17 mouse cellular contexts compared by ENCODE assay signal in genomic region chr9:64696404-64696803, GRCm38 (mm10). TPM values are rescaled to one million over a fixed set of nuclear protein-coding genes. Genes with fewer than 3 reads are reported as not detected.
DNase-seq lines count a peak whose midpoint lies in the region; ATAC-seq lines count a peak whose summit lies in the region.
"Had no signal": no experiment of that assay in that cellular context is flagged by ENCODE, and none has a peak within 500 bp of the region (broad histone marks: within the 10 kb centered on the region; RNA-seq: fewer than 3 reads in every experiment).

No protein-coding gene starts in this region.

- H3K4me2 ChIP-seq in forebrain, embryonic 13.5 days: no peak overlapping the region
- H3K4me2 ChIP-seq: midbrain, embryonic 15.5 days had no signal

- DNase-seq in gastrocnemius, postnatal 14 days: peak; percentile 29
- no peak for DNase-seq in gastrocnemius, postnatal 10 days
- DNase-seq in 416B (ENCODE audit: low read depth) (peak; percentile 69), NIH3T3 (ENCODE audit: low read depth) (peak; percentile 42)
- DNase-seq in gonadal fat pad, adult 2 months (ENCODE audit: low read depth): peak; percentile 20
- DNase-seq in right cerebral cortex, adult 2 months (ENCODE audit: low spot score in 2 of 2): no peak
- DNase-seq: cerebellum, adult 11 months; cerebellum, postnatal 25 days; kidney, adult 9 months; kidney, postnatal 36 days; liver; retina, postnatal 1 day had no signal

- peaks cover 1% of the 10 kb centered on the region; the same call in 1 of the 2 replicates for H3K4me1 ChIP-seq in forebrain, embryonic 13.5 days
- H3K4me1 ChIP-seq: midbrain, embryonic 15.5 days had no signal

- H3K4me3 ChIP-seq in forebrain, embryonic 13.5 days: no peak overlapping the region
- H3K4me3 ChIP-seq: embryonic facial prominence, embryonic 10.5 days; erythroblast, embryonic 14.5 days; midbrain, embryonic 15.5 days had no signal

- intact Hi-C loops in gastrocnemius, postnatal 14 days (cut with DNase I; ENCODE audit: low total_unique reads): no loop called here

- no peaks in the 10 kb centered on the region for H3K27me3 ChIP-seq in forebrain, embryonic 13.5 days
- H3K27me3 ChIP-seq: midbrain, embryonic 15.5 days had no signal

- no peaks in the 10 kb centered on the region for H3K9me3 ChIP-seq in forebrain, embryonic 13.5 days (replicated peaks)
- H3K9me3 ChIP-seq: embryonic facial prominence, embryonic 10.5 days; midbrain, embryonic 15.5 days had no signal

- H3K36me3 ChIP-seq in forebrain, embryonic 13.5 days (ENCODE audit: poor library complexity, severe bottlenecking): peaks cover 35% of the 10 kb centered on the region

- H3K27ac ChIP-seq in forebrain, embryonic 13.5 days: no peak overlapping the region
- H3K27ac ChIP-seq: embryonic facial prominence, embryonic 10.5 days; hindbrain, postnatal 0 days; midbrain, embryonic 15.5 days had no signal

- H3K9ac ChIP-seq in forebrain, embryonic 13.5 days: no peak overlapping the region
- H3K9ac ChIP-seq: midbrain, embryonic 15.5 days had no signal

- no peak for ATAC-seq in forebrain, embryonic 13.5 days
- ATAC-seq: hindbrain, postnatal 0 days; midbrain, embryonic 15.5 days had no signal

- 96% methylated on average over 4 of the region's 4 CpGs for WGBS in forebrain, embryonic 13.5 days

RNA-seq across cellular contexts. Expression of gene Rab11a, which starts 41.2 kb away (rescaled TPM):
- total RNA-seq in gastrocnemius, postnatal 14 days (2021): 100 to 1,000 TPM; 116 to 134 TPM
- 100 to 1,000 TPM; 137 to 142 TPM for total RNA-seq in gastrocnemius, postnatal 10 days (2021)
- 123 and 124 TPM in 2 replicates for polyA plus RNA-seq in gonadal fat pad, adult 2 months (2012; rRNA removed)
- 337 and 338 TPM in 2 replicates for polyA plus RNA-seq in forebrain, embryonic 13.5 days (2015; fragmentation: Nextera tagmentation; extraction: Ambion mirVana)

Comparison
In these comparisons a context has a peak if more than half of its experiments do, and no peak if none do; other contexts are left out.
1. DNase-seq: peak in gastrocnemius, postnatal 14 days (single experiment), 416B (single experiment), NIH3T3 (single experiment) and gonadal fat pad, adult 2 months (single experiment); none in gastrocnemius, postnatal 10 days (single experiment) and right cerebral cortex, adult 2 months (0 of 2).